Mouse (Mus musculus) small intestine, adult 2 months (tissue): ENCODE results near the gene Ncam1.

Experiments used
- CTCF ChIP-seq: fragments of 200-500 bp; IDR thresholded peaks from 2 replicates; pipeline ENCODE4 v1.5.1; 2012; ENCODE audit warnings: low read depth, mild to moderate bottlenecking, control low read depth, inconsistent platforms, low read length, moderate library complexity, mixed read lengths; ENCODE audit not compliant: insufficient replicate concordance, insufficient read length; ENCODE audit errors: extremely low read depth
- POLR2A ChIP-seq: fragments of 200-500 bp; IDR thresholded peaks from 2 replicates; pipeline ENCODE4 v1.6.1; 2012; ENCODE audit warnings: low read depth, mild to moderate bottlenecking, control low read depth, inconsistent platforms, low read length, moderate library complexity

DNA sequence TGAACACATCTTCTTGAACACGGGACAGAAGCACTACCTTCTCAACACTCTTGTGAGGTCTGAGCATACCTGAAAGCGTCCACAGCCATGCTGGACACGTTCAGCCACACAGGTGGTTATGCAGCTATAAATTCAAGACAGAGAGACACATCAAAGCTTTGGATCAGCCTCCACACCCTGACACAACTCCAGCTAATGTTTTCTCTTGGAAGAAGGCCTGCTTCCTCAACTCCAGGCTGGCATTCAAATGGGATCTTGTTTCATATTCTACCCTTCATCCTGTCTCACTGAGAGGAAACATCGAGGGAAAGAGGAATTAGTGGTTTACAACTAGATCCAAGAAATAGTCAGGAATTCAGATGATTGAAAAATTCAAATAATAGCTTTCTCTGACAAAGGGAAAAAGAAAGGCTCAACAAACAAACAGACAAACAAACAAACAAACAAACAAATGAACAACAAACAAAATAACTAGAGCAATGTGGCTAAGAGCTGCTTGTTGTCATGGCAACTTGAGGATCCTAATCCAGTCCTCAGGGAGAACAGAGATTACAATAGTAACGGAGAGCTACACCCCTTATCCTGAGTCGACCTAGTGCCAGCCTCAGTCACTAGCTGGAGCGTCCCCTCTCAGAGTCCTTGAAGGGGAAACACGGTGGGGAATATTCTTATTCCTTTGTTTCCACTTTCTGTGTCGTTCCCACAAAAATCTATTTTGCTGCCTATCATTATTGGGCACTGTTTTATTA is 175.6 kb downstream of the Ncam1 start:
- TF ChIP-seq CTCF: no peak
- TF ChIP-seq POLR2A: no peak
